Mouse (Mus musculus) skeletal muscle tissue, adult 2 months (tissue): ENCODE measurements around the gene M1ap.

Experiments used
- DNase-seq: peaks from one replicate; pipeline ENCODE4 v3.0.0-alpha.2; 2012; ENCODE audit warnings: low read depth, low spot score

Gene M1ap

GRCm38 (mm10) chr6:83070247-83070310 is 123.4 kb downstream of the M1ap start, which contains the start of gene Tlx2:
Gene Tlx2, minus strand, starts transcription at chr6:83070293.
- DNase-seq, result no peak

DNA sequence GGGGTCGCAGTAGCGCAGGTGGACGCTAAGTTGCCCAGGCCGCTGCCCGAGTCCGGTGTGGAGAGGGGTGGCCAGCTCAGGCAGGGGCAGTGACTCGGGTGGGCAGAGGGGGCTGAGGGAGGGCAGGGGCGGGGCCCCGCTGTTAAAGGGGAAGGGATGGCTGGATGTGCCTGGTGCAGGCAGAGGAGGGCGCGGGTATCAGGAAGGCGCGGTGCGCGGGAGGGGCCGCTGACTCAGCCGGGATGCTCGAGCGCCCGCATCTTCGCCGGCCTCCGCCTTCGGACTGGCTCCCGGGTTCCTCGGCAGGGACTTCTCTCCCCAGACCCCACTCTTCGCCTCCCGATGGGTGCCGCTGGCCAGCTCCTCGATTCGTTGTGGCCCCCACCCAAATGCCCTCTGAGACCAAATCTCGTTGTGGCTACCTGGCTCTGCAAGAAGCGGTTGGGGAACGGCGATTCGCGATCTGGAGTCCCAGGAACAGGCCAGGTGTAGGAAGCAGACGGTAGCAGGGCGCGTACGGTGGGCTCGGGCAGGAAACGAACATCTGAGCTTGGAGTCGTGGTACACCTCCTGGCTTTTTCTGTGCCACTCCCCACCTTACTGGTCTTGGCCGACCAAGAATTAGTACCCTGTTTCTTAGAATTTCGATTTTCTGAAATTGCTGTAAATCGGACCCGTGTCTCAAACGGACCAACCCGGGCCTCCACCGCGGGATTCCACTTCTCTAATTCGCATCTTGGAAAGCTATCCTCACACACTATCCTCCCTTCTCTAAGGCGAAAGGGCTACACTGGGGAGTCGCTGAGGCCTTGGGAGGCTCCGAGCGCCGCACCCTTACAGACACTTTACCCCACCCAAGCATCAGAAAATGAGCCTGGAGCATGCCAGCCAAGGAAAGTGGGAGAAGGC is 123.9 kb downstream of the M1ap start:
- no peak for DNase-seq

DNA sequence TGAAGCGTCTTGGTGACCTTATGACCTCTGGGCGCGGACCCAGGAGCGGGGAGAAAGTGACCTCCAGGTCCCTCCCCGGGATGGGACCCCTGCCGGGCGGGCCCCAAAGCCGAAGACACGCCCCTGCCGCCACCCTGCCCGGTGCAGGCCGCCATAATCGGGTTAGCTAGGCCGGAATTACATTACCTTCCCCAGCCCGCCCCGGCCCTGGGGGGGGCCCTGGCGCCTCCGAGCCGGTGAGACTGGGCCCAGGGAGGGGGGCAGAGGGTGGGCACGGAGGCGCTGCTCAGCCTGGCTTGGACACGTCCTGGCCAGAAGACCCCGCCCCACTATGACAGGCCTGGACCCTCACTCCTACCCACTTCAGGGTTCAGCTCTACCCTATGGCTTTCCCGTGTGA is 124.5 kb downstream of the M1ap start:
- DNase-seq, result no peak

DNA sequence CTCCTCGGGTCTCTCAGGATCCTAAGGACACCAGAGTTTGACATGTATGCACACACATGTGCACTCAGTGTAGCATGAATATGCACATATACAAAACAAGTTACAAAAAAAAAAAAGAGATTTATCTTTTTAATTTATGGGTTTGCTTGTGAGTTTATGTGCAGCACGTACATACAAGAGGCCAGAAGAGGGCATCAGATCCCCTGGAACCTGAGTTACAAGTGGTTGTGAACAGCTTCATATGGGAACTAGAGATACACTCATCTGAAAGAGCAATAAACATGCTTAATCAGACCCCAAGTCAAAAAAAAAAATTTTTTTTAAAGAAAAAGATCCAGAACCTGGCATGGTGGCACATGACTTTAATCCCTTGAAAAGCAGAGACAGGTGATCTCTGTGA is 128.3 kb downstream of the M1ap start:
- no peak for DNase-seq

DNA sequence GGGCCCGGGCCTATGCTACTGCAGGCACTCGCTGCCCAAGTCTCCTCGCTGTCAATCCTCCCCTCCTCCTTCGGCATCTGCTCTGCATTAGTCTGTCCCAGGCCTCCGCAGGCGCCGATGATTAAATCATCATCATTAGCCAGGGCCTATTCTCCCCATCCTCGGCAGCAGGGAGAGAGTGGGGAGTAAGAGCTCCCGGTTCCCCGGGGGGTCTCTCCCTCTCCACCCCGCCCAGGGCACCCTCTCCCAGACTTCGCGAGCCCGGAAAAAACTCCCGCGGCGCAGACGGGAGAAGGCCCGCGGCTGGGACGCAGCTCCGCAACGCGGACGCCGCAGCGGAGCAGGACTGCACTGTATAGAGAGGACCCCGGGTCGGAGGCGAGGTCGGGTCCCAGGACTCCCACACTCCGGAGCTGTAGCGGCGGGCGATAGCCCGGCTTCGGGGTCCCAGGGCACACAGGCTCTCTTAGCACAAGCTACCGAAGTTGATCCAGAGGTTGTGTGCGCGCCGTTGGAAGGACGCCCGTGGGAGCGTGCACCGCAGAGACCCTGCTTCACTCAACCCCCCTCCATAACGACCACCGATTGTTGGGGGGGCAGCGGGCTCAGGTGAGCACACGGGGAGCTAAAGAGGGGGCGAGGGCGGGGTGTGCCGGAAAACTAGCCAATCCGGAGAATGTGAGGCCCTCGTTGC is 131.1 kb downstream of the M1ap start, which contains the start of gene Pcgf1:
Pcgf1 (plus strand) TSS at position 240 of the 694 bp plus-strand sequence.
- peak; percentile 14 for DNase-seq

DNA sequence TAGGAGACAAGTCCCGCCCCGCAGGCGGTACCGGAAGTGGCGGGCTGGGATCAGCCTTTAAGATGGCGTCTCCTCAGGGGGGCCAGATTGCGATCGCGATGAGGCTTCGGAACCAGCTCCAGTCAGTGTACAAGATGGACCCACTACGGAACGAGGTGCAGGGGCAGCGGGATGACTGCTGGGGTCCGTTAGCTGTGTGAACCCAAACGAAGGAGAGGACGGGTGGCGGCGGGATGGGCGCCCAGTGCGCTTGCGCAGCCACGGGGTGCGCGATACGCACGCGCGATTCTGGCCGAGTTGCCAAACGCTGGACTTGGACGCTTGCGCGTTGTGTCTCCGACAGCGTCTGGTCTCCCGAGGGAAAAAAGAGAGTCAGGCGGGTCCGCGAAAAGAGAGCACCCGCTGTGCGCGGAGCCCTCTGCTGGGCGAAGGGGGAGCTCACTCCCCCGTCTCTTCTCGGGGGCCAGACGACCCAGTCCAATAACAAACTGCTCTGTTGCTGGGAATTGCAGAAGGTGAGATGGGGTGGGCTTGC is 131.7 kb downstream of the M1ap start:
- DNase-seq, result peak; percentile 98
